Mouse (Mus musculus): ENCODE results near the gene Ttn. TPM values are rescaled to one million over a fixed set of nuclear protein-coding genes. Genes with fewer than 3 reads are reported as not detected.
"Not testable (repeated sequence)": the region's sequence is repeated elsewhere in the genome, so short reads cannot be mapped to it uniquely, and the experiment has no call there.

Ttn gene
- polyA plus RNA-seq (2012; rRNA removed): 0.10 and 0.13 TPM in 2 replicates

GRCm38 (mm10) chr2:76982391-76983145, at the start of gene Ttn:
Gene Ttn, minus strand, starts transcription at chr2:76982547.
- Histone ChIP-seq H3K4me1 (ENCODE audit: control insufficient read depth, insufficient read depth, low read length) (no peaks in the 10 kb centered on the region), H3K4me3 (ENCODE audit: insufficient read depth, low read length) (no peak within 1 kb of the TSS), H3K27ac (ENCODE audit: insufficient read depth, low read length) (no peak within 1 kb of the TSS)
- TF ChIP-seq POLR2A (IDR thresholded peaks at IDR 0.05; ENCODE audit: extremely low read depth, insufficient read depth, low read length) (no peak), CTCF (IDR thresholded peaks at IDR 0.05; ENCODE audit: extremely low read depth, insufficient read depth, low read length) (no peak)

GRCm38 (mm10) chr2:77020649-77021048, 38.3 kb upstream of the Ttn start:
- TF ChIP-seq POLR2A (IDR thresholded peaks at IDR 0.05; ENCODE audit: extremely low read depth, insufficient read depth, low read length) (no peak), CTCF (IDR thresholded peaks at IDR 0.05; ENCODE audit: extremely low read depth, insufficient read depth, low read length) (no peak)
- H3K27ac ChIP-seq (ENCODE audit: insufficient read depth, low read length): no peak overlapping the region
- H3K4me1 ChIP-seq (ENCODE audit: control insufficient read depth, insufficient read depth, low read length): no peaks in the 10 kb centered on the region
- no peak overlapping the region for H3K4me3 ChIP-seq (ENCODE audit: insufficient read depth, low read length)

- H3K4me1 ChIP-seq (ENCODE audit: control insufficient read depth, insufficient read depth, low read length): no peaks in the 10 kb centered on the region
- H3K4me3 ChIP-seq (ENCODE audit: insufficient read depth, low read length): no peak overlapping the region
- H3K27ac ChIP-seq (ENCODE audit: insufficient read depth, low read length): no peak overlapping the region
- no peak for TF ChIP-seq CTCF (IDR thresholded peaks at IDR 0.05; ENCODE audit: extremely low read depth, insufficient read depth, low read length)
These were observed 35.4 kb upstream of the Ttn start for GRCm38 (mm10) chr2:77017735-77018134.

GRCm38 (mm10) chr2:77013449-77013848, 31.1 kb upstream of the Ttn start:
- not testable (repeated sequence) for H3K27ac ChIP-seq (ENCODE audit: insufficient read depth, low read length); H3K4me3 ChIP-seq (ENCODE audit: insufficient read depth, low read length); H3K4me1 ChIP-seq (ENCODE audit: control insufficient read depth, insufficient read depth, low read length)

- no peak for TF ChIP-seq POLR2A (IDR thresholded peaks at IDR 0.05; ENCODE audit: extremely low read depth, insufficient read depth, low read length)
- no peak for TF ChIP-seq CTCF (IDR thresholded peaks at IDR 0.05; ENCODE audit: extremely low read depth, insufficient read depth, low read length)
- Histone ChIP-seq H3K4me3 (ENCODE audit: insufficient read depth, low read length) (no peak overlapping the region), H3K4me1 (ENCODE audit: control insufficient read depth, insufficient read depth, low read length) (no peaks in the 10 kb centered on the region), H3K27ac (ENCODE audit: insufficient read depth, low read length) (no peak overlapping the region)
These were observed 29.6 kb upstream of the Ttn start for GRCm38 (mm10) chr2:77011981-77012380.

- H3K4me1 ChIP-seq (ENCODE audit: control insufficient read depth, insufficient read depth, low read length): no peaks in the 10 kb centered on the region
- TF ChIP-seq POLR2A (IDR thresholded peaks at IDR 0.05; ENCODE audit: extremely low read depth, insufficient read depth, low read length) (no peak), CTCF (IDR thresholded peaks at IDR 0.05; ENCODE audit: extremely low read depth, insufficient read depth, low read length) (no peak)
- no peak overlapping the region for H3K27ac ChIP-seq (ENCODE audit: insufficient read depth, low read length)
- no peak overlapping the region for H3K4me3 ChIP-seq (ENCODE audit: insufficient read depth, low read length)
These were observed 24.7 kb upstream of the Ttn start for GRCm38 (mm10) chr2:77007015-77007414.

- no peaks in the 10 kb centered on the region for H3K4me1 ChIP-seq (ENCODE audit: control insufficient read depth, insufficient read depth, low read length)
- H3K27ac ChIP-seq (ENCODE audit: insufficient read depth, low read length): no peak overlapping the region
- TF ChIP-seq CTCF (IDR thresholded peaks at IDR 0.05; ENCODE audit: extremely low read depth, insufficient read depth, low read length): no peak
- no peak for TF ChIP-seq POLR2A (IDR thresholded peaks at IDR 0.05; ENCODE audit: extremely low read depth, insufficient read depth, low read length)
- no peak overlapping the region for H3K4me3 ChIP-seq (ENCODE audit: insufficient read depth, low read length)
These were observed 20.8 kb upstream of the Ttn start for GRCm38 (mm10) chr2:77003148-77003547.

GRCm38 (mm10) chr2:76998351-76998750, 16.0 kb upstream of the Ttn start:
- Histone ChIP-seq H3K4me1 (ENCODE audit: control insufficient read depth, insufficient read depth, low read length) (no peaks in the 10 kb centered on the region), H3K4me3 (ENCODE audit: insufficient read depth, low read length) (no peak overlapping the region), H3K27ac (ENCODE audit: insufficient read depth, low read length) (no peak overlapping the region)
- TF ChIP-seq CTCF (IDR thresholded peaks at IDR 0.05; ENCODE audit: extremely low read depth, insufficient read depth, low read length) (no peak), POLR2A (IDR thresholded peaks at IDR 0.05; ENCODE audit: extremely low read depth, insufficient read depth, low read length) (no peak)

GRCm38 (mm10) chr2:76992493-76993201, 10.3 kb upstream of the Ttn start:
- Histone ChIP-seq H3K4me1 (ENCODE audit: control insufficient read depth, insufficient read depth, low read length) (no peaks in the 10 kb centered on the region), H3K27ac (ENCODE audit: insufficient read depth, low read length) (no peak overlapping the region), H3K4me3 (ENCODE audit: insufficient read depth, low read length) (no peak overlapping the region)
- TF ChIP-seq CTCF (IDR thresholded peaks at IDR 0.05; ENCODE audit: extremely low read depth, insufficient read depth, low read length) (no peak), POLR2A (IDR thresholded peaks at IDR 0.05; ENCODE audit: extremely low read depth, insufficient read depth, low read length) (no peak)

- Histone ChIP-seq H3K4me1 (ENCODE audit: control insufficient read depth, insufficient read depth, low read length) (no peaks in the 10 kb centered on the region), H3K27ac (ENCODE audit: insufficient read depth, low read length) (no peak overlapping the region), H3K4me3 (ENCODE audit: insufficient read depth, low read length) (no peak overlapping the region)
- TF ChIP-seq POLR2A (IDR thresholded peaks at IDR 0.05; ENCODE audit: extremely low read depth, insufficient read depth, low read length): no peak
- TF ChIP-seq CTCF (IDR thresholded peaks at IDR 0.05; ENCODE audit: extremely low read depth, insufficient read depth, low read length): no peak
These were observed 5.0 kb upstream of the Ttn start for GRCm38 (mm10) chr2:76987317-76987716.

Measured in cortical plate, adult 2 months (tissue).